Mouse (Mus musculus): ENCODE results near the gene Btbd7. TPM values are rescaled to one million over a fixed set of nuclear protein-coding genes. Genes with fewer than 3 reads are reported as not detected.

Gene Btbd7
- total and polyA plus RNA-seq, 3 experiments = 8.6 to 25.7 (median 24.0) TPM

DNA sequence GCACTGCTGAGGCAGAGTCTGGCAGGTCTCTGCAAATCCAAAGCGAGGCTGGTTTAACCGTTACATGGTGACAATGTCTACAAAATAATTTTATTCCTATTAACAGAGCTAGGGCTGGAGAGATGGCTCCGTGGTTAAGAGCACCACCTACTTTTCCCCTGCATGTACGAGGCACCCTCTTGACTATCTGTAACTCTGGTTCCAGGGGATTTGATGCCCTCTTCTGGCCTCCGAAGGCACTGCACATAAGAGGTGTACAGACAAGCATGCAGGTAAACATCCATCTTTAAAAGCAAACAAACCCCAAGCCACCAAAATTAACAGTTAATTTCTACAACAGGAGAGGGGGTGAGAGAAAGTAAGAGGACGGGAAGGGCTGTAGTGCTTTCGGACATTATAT lies 122.0 kb downstream of the Btbd7 start:
- intact Hi-C loops (cut with DNase I) = loop anchor here (5.0 kb wide), 1 partner anchor 121 kb away; the partner anchor contains the start of gene Btbd7
- no peak overlapping the region for H3K27ac ChIP-seq
- TF ChIP-seq EP300 (IDR thresholded peaks at IDR 0.05; ENCODE audit: insufficient read depth, low read depth, low read length) = no peak
- TF ChIP-seq POLR2A (IDR thresholded peaks at IDR 0.05; ENCODE audit: insufficient read depth, low read depth, low read length) = no peak
- peak; percentile 50 for TF ChIP-seq CTCF (IDR thresholded peaks at IDR 0.05)
- H3K4me3 ChIP-seq = no peak overlapping the region
- H3K4me1 ChIP-seq (ENCODE audit: control insufficient read depth, insufficient read depth, low read length) = peaks cover 5% of the 10 kb centered on the region
- 77% methylated on average over 7 of the region's 7 CpGs for WGBS
- H3K9ac ChIP-seq (ENCODE audit: low read depth, low read length) = no peak overlapping the region
- H3K27me3 ChIP-seq (ENCODE audit: control insufficient read depth, insufficient read depth, low read length) = no peaks in the 10 kb centered on the region
- peaks cover 1% of the 10 kb centered on the region; the same call in 1 of the 2 replicates for H3K79me2 ChIP-seq (replicated peaks; ENCODE audit: control insufficient read depth, insufficient read depth, low read length)
- H3K36me3 ChIP-seq (ENCODE audit: control insufficient read depth, insufficient read depth, low read length) = no peaks in the 10 kb centered on the region
- DNase-seq = no peak

GRCm38 (mm10) chr12:102748256-102748655 lies 130.0 kb downstream of the Btbd7 start:
- H3K36me3 ChIP-seq (ENCODE audit: control insufficient read depth, insufficient read depth, low read length) = peaks cover 11% of the 10 kb centered on the region
- 71% methylated on average over 3 of the region's 3 CpGs for WGBS
- H3K9ac ChIP-seq (ENCODE audit: low read depth, low read length) = no peak overlapping the region
- TF ChIP-seq EP300 (IDR thresholded peaks at IDR 0.05; ENCODE audit: insufficient read depth, low read depth, low read length) (no peak), POLR2A (IDR thresholded peaks at IDR 0.05; ENCODE audit: insufficient read depth, low read depth, low read length) (no peak), CTCF (IDR thresholded peaks at IDR 0.05) (no peak)
- H3K4me3 ChIP-seq = no peak overlapping the region
- peaks cover 2% of the 10 kb centered on the region for H3K4me1 ChIP-seq (ENCODE audit: control insufficient read depth, insufficient read depth, low read length)
- intact Hi-C loops (cut with DNase I) = no loop called here
- DNase-seq = no peak
- H3K27ac ChIP-seq = no peak overlapping the region
- H3K79me2 ChIP-seq (replicated peaks; ENCODE audit: control insufficient read depth, insufficient read depth, low read length) = no peaks in the 10 kb centered on the region; the same call in none of the 2 replicates
- H3K27me3 ChIP-seq (ENCODE audit: control insufficient read depth, insufficient read depth, low read length) = no peaks in the 10 kb centered on the region

DNA sequence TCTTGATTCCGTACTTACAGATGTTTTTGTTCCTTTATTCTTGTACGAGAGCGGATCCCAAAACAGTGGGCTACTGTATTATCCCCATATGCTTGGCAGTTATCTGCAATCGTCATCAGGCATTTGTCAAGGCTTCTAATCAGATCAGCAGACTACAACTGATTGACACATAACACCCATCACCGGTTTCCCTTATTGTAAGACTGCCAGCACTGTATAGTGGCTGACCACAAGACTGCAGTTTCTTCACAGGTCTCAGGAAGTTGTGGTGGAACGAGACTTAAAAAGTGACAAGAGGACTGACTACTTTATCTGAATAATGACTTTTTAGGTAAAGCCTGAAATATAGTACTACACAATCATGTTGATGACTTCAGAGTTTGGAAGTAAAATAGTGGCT lies 133.4 kb downstream of the Btbd7 start:
- Histone ChIP-seq H3K4me1 (ENCODE audit: control insufficient read depth, insufficient read depth, low read length) (peaks cover 4% of the 10 kb centered on the region), H3K27ac (no peak overlapping the region), H3K9ac (ENCODE audit: low read depth, low read length) (no peak overlapping the region; the same call in 1 of the 2 replicates), H3K27me3 (ENCODE audit: control insufficient read depth, insufficient read depth, low read length) (no peaks in the 10 kb centered on the region), H3K4me3 (no peak overlapping the region), H3K36me3 (ENCODE audit: control insufficient read depth, insufficient read depth, low read length) (peaks cover 11% of the 10 kb centered on the region), H3K79me2 (replicated peaks; ENCODE audit: control insufficient read depth, insufficient read depth, low read length) (no peaks in the 10 kb centered on the region; the same call in 1 of the 2 replicates)
- intact Hi-C loops (cut with DNase I) = loop anchor here (5.0 kb wide), 2 partner anchors 38 to 132 kb away; partner anchors contain the start of gene Btbd7
- DNase-seq = no peak
- TF ChIP-seq EP300 (IDR thresholded peaks at IDR 0.05; ENCODE audit: insufficient read depth, low read depth, low read length) = no peak
- WGBS = 50% methylated on average over 6 of the region's 6 CpGs

DNA sequence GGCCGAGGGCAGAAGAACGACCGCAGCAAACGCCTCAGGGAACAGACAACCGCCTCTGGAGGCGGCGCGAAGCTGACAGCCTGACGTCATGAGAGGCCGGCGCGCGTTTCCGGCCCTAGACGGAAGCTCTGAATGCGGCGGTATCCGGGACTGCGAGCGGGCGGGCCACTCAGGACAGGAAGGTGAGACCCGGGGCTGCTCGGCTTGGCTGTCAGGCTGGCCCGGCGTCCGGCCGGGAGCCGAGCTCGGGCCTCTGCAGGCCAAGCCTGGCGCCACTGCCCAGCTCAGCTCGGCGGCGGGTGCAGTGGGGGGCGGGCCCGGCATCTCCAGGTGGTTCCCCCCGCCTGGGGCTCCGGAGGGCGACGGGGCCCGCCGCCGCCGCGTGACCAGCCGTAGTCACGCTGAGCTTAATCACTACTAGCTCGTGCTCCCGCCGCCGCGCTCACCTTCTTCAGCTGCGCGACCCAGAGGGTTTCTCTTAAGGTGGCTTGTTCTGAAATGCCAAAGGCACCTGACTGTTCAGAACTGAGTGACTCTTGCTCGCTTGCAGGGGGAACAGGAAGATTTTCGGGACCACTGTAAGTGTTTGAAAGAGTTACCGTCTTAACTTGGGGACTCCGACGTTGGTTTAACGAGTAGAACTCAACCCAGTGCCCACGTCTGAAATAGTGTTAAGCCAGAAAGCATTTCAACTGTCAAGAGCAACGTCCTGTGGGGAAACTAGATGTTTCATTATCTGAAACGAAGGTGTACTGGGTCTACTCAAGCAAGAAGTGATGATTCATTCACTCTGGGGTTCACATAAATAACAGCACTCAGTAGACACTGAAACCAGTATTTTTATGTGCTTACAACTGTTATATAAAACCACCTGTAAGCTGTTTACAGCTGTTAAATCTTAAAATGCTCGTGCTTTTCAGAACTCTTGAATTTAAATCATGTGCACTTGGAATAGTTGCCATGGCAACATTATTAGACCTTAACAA lies 134.4 kb downstream of the Btbd7 start, which contains the start of the genes Moap1 and Tmem251:
Gene Moap1, minus strand, starts transcription at position 73 of the 986 bp plus-strand sequence.
Gene Tmem251, plus strand, starts transcription at position 174 of the 986 bp plus-strand sequence.
- intact Hi-C loops (cut with DNase I) = loop anchor here (1.0 to 5.0 kb wide), 3 partner anchors 13 to 133 kb away; partner anchors contain the start of genes Btbd7, Gm28051, Gon7 and Ubr7

DNA sequence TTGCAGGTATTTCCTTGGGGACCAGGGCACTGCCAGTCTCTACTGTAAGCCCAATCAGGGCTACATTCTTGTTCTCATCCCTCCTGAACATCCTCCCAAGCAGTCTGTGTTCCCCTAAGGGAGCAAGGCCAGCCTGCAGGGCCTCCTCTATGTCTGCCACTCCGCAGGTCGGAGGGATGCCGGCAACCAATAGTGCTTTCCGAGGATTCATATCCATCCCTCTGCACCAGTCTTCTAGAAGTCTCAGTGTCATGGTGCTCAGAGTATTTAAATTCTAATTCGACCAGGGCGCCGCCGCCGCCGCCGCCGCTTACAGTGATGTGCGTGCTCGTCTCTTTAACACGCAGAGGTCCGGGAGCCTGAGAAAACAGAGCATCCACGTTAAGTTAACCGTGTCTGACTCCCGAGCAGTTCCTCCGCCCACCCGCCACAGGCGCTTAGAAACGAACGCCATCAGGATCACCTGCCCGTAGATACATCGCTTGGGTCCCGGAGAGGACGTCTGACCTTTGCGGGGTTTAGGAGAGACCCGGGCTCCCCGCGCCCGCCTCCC lies 135.2 kb downstream of the Btbd7 start:
- intact Hi-C loops (cut with DNase I) = loop anchor here (1.0 to 5.0 kb wide), 3 partner anchors 14 to 134 kb away; partner anchors contain the start of genes Btbd7, Gm28051, Gon7 and Ubr7
- peak overlapping the region; percentile 86 for H3K9ac ChIP-seq (ENCODE audit: low read depth, low read length)
- WGBS = under 1% methylated on average over 33 of the region's 33 CpGs
- H3K4me3 ChIP-seq = peak overlapping the region; percentile 89
- H3K79me2 ChIP-seq (replicated peaks; ENCODE audit: control insufficient read depth, insufficient read depth, low read length) = no peaks in the 10 kb centered on the region; the same call in 1 of the 2 replicates
- peak in 1 of 2 experiments; percentile 29 for DNase-seq
- no peaks in the 10 kb centered on the region for H3K27me3 ChIP-seq (ENCODE audit: control insufficient read depth, insufficient read depth, low read length)
- peaks cover 11% of the 10 kb centered on the region for H3K36me3 ChIP-seq (ENCODE audit: control insufficient read depth, insufficient read depth, low read length)
- TF ChIP-seq POLR2A (IDR thresholded peaks at IDR 0.05; ENCODE audit: insufficient read depth, low read depth, low read length) (no peak), EP300 (IDR thresholded peaks at IDR 0.05; ENCODE audit: insufficient read depth, low read depth, low read length) (no peak), CTCF (IDR thresholded peaks at IDR 0.05) (no peak)
- peak overlapping the region; percentile 89 for H3K27ac ChIP-seq
- peaks cover 4% of the 10 kb centered on the region for H3K4me1 ChIP-seq (ENCODE audit: control insufficient read depth, insufficient read depth, low read length)

More for the DNA sequence above, 134.4 kb downstream of the Btbd7 start, which contains the start of the genes Moap1 and Tmem251:
- Histone ChIP-seq H3K9ac (ENCODE audit: low read depth, low read length) (peak within 1 kb of the TSS; percentile 96), H3K79me2 (replicated peaks; ENCODE audit: control insufficient read depth, insufficient read depth, low read length) (no peaks in the 10 kb centered on the region; the same call in 1 of the 2 replicates), H3K27ac (peak within 1 kb of the TSS; percentile 89), H3K4me1 (ENCODE audit: control insufficient read depth, insufficient read depth, low read length) (peaks cover 4% of the 10 kb centered on the region), H3K4me3 (peak within 1 kb of the TSS; percentile 89), H3K27me3 (ENCODE audit: control insufficient read depth, insufficient read depth, low read length) (no peaks in the 10 kb centered on the region), H3K36me3 (ENCODE audit: control insufficient read depth, insufficient read depth, low read length) (peaks cover 11% of the 10 kb centered on the region)
- WGBS = under 1% methylated on average over 62 of the region's 63 CpGs
- TF ChIP-seq EP300 (IDR thresholded peaks at IDR 0.05; ENCODE audit: insufficient read depth, low read depth, low read length) = no peak
- TF ChIP-seq POLR2A (IDR thresholded peaks at IDR 0.05; ENCODE audit: insufficient read depth, low read depth, low read length) = peak; percentile 78
- peak; percentile 49 for TF ChIP-seq CTCF (IDR thresholded peaks at IDR 0.05)
- peak; percentile 92 to 94 for DNase-seq
